Mouse (Mus musculus): ENCODE measurements around the gene Zdhhc1. TPM values are rescaled to one million over a fixed set of nuclear protein-coding genes. Genes with fewer than 3 reads are reported as not detected.

Zdhhc1 gene
- total and polyA plus RNA-seq, 3 experiments, result 13.0 to 40.5 (median 13.3) TPM

DNA sequence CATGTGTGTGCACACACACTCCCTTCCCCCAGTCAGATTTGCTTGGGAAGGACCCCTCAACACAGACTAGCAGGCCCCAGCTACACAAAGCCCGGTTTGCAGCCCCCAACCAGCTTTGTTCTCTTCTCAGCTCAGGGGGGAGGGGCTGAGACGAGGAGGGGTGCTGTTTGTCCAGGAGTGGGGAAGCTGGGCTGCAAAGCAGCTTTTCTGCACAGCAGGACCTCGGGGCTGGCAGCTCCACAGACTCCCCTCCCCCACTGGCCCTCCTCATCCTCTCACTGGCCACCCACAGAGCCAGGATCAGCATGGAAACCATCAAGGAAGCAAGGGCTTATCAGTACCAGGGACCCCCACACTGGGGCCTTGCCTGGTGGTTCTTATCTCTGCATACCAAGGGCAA is 24.4 kb upstream of the Zdhhc1 start:
- Histone ChIP-seq H3K36me3 (ENCODE audit: control insufficient read depth, insufficient read depth, low read length) (no peaks in the 10 kb centered on the region), H3K27ac (no peak overlapping the region), H3K4me1 (ENCODE audit: control insufficient read depth, insufficient read depth, low read length) (peaks cover 7% of the 10 kb centered on the region), H3K27me3 (ENCODE audit: control insufficient read depth, insufficient read depth, low read length) (no peaks in the 10 kb centered on the region), H3K4me3 (no peak overlapping the region), H3K79me2 (replicated peaks; ENCODE audit: control insufficient read depth, insufficient read depth, low read length) (no peaks in the 10 kb centered on the region), H3K9ac (ENCODE audit: low read depth, low read length) (no peak overlapping the region)
- WGBS, result 47% methylated on average over 3 of the region's 3 CpGs
- TF ChIP-seq POLR2A (IDR thresholded peaks at IDR 0.05; ENCODE audit: insufficient read depth, low read depth, low read length), result no peak
- no peak for TF ChIP-seq CTCF (IDR thresholded peaks at IDR 0.05)
- TF ChIP-seq EP300 (IDR thresholded peaks at IDR 0.05; ENCODE audit: insufficient read depth, low read depth, low read length), result no peak
- intact Hi-C loops (cut with DNase I), result no loop called here
- DNase-seq, result no peak

DNA sequence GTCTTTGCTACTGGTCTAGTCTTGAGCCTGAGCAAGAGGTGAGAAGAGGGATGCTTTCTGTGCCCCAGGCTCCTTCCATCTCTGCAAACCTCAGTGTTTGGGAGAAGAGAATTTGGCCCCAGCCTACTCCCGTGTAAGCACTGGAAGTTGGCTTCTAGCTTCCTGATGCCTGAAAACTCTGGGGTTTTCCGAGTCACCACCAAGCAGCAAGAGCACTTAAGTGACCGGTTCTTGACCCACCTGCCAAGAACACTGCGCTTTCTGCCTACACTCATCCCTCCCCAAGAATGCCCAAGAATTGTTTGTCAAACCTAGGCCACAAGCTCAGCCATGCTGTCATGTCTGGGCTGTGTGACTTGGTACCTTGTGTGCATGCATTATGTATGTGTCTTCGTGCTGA is 23.8 kb upstream of the Zdhhc1 start:
- 74% methylated on average over 5 of the region's 5 CpGs for WGBS
- no peaks in the 10 kb centered on the region for H3K27me3 ChIP-seq (ENCODE audit: control insufficient read depth, insufficient read depth, low read length)

DNA sequence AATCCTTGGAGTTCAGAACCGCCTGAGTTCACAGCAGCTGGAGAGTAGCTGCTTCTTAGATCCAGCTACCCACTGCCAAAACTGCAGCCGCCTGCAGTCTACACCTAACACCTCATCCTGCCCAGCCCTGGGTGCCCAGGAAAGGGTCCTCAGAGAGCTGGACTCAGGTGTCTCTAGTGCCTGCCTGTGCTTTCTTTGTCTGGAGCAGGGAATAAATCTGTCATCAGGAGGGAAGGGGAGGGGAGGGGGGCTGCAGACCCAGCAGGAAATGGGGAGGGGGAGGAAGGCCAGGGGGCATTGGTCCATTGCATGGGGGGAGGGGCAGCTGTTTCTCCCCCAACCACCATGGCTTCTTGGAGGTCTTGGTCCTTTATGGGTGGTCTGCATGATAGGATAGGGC is 22.9 kb upstream of the Zdhhc1 start:
- TF ChIP-seq EP300 (IDR thresholded peaks at IDR 0.05; ENCODE audit: insufficient read depth, low read depth, low read length), result no peak
- TF ChIP-seq POLR2A (IDR thresholded peaks at IDR 0.05; ENCODE audit: insufficient read depth, low read depth, low read length), result no peak
- TF ChIP-seq CTCF (IDR thresholded peaks at IDR 0.05), result no peak
- no peaks in the 10 kb centered on the region for H3K36me3 ChIP-seq (ENCODE audit: control insufficient read depth, insufficient read depth, low read length)
- no peak overlapping the region for H3K27ac ChIP-seq
- H3K9ac ChIP-seq (ENCODE audit: low read depth, low read length), result no peak overlapping the region
- intact Hi-C loops (cut with DNase I), result no loop called here
- H3K27me3 ChIP-seq (ENCODE audit: control insufficient read depth, insufficient read depth, low read length), result no peaks in the 10 kb centered on the region
- 16% methylated on average over 2 of the region's 2 CpGs for WGBS
- no peaks in the 10 kb centered on the region for H3K79me2 ChIP-seq (replicated peaks; ENCODE audit: control insufficient read depth, insufficient read depth, low read length)
- H3K4me1 ChIP-seq (ENCODE audit: control insufficient read depth, insufficient read depth, low read length), result peaks cover 7% of the 10 kb centered on the region
- H3K4me3 ChIP-seq, result no peak overlapping the region
- no peak for DNase-seq

More for the DNA sequence above, 23.8 kb upstream of the Zdhhc1 start:
- no peaks in the 10 kb centered on the region for H3K79me2 ChIP-seq (replicated peaks; ENCODE audit: control insufficient read depth, insufficient read depth, low read length)
- TF ChIP-seq POLR2A (IDR thresholded peaks at IDR 0.05; ENCODE audit: insufficient read depth, low read depth, low read length), result no peak
- no peak for TF ChIP-seq EP300 (IDR thresholded peaks at IDR 0.05; ENCODE audit: insufficient read depth, low read depth, low read length)
- no peak for TF ChIP-seq CTCF (IDR thresholded peaks at IDR 0.05)
- no peak overlapping the region for H3K27ac ChIP-seq
- H3K36me3 ChIP-seq (ENCODE audit: control insufficient read depth, insufficient read depth, low read length), result no peaks in the 10 kb centered on the region
- no peak for DNase-seq
- H3K9ac ChIP-seq (ENCODE audit: low read depth, low read length), result no peak overlapping the region
- intact Hi-C loops (cut with DNase I), result no loop called here
- H3K4me3 ChIP-seq, result no peak overlapping the region
- peaks cover 7% of the 10 kb centered on the region for H3K4me1 ChIP-seq (ENCODE audit: control insufficient read depth, insufficient read depth, low read length)

DNA sequence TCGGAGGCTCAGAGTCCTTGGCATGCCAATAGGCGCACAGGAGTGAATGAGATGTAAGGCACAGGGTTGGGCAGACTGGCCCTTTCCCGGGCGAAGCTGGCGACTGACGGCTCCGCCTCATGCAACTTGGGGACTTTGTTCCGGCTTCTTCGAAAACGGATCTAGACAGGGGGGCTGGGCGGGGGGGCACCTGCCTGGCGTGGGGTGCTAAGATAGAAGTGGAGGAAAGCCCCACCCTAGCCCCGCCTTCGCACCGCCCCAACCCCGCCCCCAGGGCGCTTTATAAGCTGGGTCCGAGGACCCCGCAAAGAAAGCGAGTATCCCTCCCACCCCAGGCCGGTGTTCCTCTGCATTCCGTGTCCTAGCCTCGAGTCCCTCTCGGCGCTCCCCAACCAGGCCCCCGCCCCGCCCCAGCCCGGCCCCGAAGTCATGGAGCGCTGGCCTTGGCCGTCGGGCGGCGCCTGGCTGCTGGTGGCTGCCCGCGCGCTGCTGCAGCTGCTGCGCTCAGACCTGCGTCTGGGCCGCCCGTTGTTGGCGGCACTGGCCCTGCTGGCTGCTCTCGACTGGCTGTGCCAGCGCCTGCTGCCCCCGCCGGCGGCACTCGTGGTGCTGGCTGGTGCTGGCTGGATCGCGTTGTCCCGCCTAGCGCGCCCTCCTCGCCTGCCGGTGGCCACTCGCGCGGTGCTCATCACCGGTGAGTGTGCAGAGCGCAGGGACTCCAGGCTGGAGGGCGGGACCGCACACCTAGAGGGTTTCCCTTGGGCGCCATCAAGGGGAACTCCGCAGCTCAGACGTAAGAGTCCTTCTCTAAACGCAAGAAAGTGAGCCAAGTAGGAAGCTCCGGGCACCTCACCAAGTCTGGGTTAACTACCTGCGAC is 22.0 kb upstream of the Zdhhc1 start, which contains the start of gene Hsd11b2:
Gene Hsd11b2 (plus strand): TSS at position 320 of the 878 bp plus-strand sequence.
- no peaks in the 10 kb centered on the region for H3K36me3 ChIP-seq (ENCODE audit: control insufficient read depth, insufficient read depth, low read length)
- TF ChIP-seq EP300 (IDR thresholded peaks at IDR 0.05; ENCODE audit: insufficient read depth, low read depth, low read length), result no peak
- TF ChIP-seq CTCF (IDR thresholded peaks at IDR 0.05), result peak; percentile 26
- no peak for TF ChIP-seq POLR2A (IDR thresholded peaks at IDR 0.05; ENCODE audit: insufficient read depth, low read depth, low read length)
- DNase-seq, result peak; percentile 64 to 66
- intact Hi-C loops (cut with DNase I), result no loop called here
- peak within 1 kb of the TSS; percentile 69 for H3K9ac ChIP-seq (ENCODE audit: low read depth, low read length)
- peak within 1 kb of the TSS; percentile 50 for H3K4me3 ChIP-seq
- H3K27ac ChIP-seq, result no peak within 1 kb of the TSS
- H3K79me2 ChIP-seq (replicated peaks; ENCODE audit: control insufficient read depth, insufficient read depth, low read length), result no peaks in the 10 kb centered on the region
- no peaks in the 10 kb centered on the region for H3K27me3 ChIP-seq (ENCODE audit: control insufficient read depth, insufficient read depth, low read length)
- H3K4me1 ChIP-seq (ENCODE audit: control insufficient read depth, insufficient read depth, low read length), result peaks cover 7% of the 10 kb centered on the region
- 2% methylated on average over 64 of the region's 68 CpGs for WGBS

DNA sequence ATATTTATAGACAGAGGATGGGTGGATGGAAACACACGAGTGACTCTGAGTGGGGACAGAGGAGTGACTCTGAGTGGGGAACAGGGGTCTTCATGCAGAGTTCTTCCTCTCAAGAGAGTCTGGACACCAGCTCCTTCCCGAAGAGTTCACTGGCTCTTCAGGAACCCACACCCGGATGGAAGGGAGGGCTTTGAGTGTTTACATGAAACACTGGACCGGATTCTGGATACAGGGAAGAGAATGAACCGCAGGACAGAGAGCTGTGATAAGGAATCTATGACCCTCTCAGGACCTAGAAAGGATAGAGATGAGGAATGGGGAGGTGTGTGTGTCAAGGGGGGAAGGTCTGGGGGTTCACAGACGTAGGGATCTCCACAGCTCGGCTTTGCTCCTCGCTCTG is 20.6 kb upstream of the Zdhhc1 start:
- H3K27me3 ChIP-seq (ENCODE audit: control insufficient read depth, insufficient read depth, low read length), result no peaks in the 10 kb centered on the region
- H3K36me3 ChIP-seq (ENCODE audit: control insufficient read depth, insufficient read depth, low read length), result no peaks in the 10 kb centered on the region
- no peak for TF ChIP-seq CTCF (IDR thresholded peaks at IDR 0.05)
- TF ChIP-seq EP300 (IDR thresholded peaks at IDR 0.05; ENCODE audit: insufficient read depth, low read depth, low read length), result no peak
- no peak for TF ChIP-seq POLR2A (IDR thresholded peaks at IDR 0.05; ENCODE audit: insufficient read depth, low read depth, low read length)
- no peak overlapping the region for H3K9ac ChIP-seq (ENCODE audit: low read depth, low read length)
- intact Hi-C loops (cut with DNase I), result loop anchor here (2.0 kb wide), 1 partner anchor 15 kb away; no protein-coding TSS in a partner anchor
- DNase-seq, result no peak
- H3K4me1 ChIP-seq (ENCODE audit: control insufficient read depth, insufficient read depth, low read length), result peaks cover 7% of the 10 kb centered on the region
- no peaks in the 10 kb centered on the region for H3K79me2 ChIP-seq (replicated peaks; ENCODE audit: control insufficient read depth, insufficient read depth, low read length)
- no peak overlapping the region for H3K4me3 ChIP-seq
- no peak overlapping the region for H3K27ac ChIP-seq
- WGBS, result 32% methylated on average over 8 of the region's 8 CpGs
